Mouse (Mus musculus) retina, postnatal 1 day (tissue): ENCODE results near the gene Gm10320.

Source experiments
- DNase-seq: peaks from one replicate; pipeline ENCODE4 v3.0.0-alpha.2; 2012

Gene Gm10320

DNA sequence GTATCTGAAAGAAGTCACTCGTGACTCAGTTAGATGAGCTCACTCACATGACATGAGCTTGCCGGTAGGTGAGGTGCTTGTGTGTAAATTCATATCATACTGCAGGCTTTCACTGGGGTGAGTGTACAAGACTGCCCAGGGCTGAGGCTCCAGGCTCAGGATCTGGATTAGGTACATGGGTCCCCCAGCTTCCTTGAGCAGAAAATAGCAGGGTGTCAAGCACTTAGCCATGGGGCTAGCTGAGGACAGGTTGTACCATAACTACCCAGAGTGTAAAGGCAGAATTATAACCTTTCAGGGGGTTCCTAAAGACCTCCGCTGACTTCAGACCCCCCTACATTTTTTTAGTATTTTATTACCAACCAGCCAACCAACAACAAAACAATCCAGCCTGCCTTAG is at the start of gene Gm10320:
Gm10320 (minus strand) TSS at position 93 of the 400 bp plus-strand sequence.
- no peak for DNase-seq

DNA sequence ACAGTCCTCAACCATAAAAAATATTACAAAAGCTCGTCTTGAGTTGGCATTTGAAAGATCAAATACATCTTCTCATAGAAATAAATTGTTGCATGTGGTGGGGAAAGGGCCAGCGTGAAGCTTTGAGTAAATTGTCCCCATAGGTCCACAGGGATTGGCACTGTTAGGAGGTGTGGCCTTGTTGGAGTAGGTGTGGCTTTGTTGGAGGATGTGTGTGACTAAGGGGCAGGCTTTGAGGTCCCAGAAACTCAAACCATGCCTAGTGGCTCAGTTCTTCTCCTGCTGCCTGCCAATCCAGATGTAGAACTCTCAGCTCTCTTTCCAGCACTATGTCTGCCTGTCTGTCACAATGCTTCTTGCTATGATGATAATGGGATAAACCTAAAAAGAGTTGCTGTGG is 49.8 kb upstream of the Gm10320 start:
- no peak for DNase-seq

DNA sequence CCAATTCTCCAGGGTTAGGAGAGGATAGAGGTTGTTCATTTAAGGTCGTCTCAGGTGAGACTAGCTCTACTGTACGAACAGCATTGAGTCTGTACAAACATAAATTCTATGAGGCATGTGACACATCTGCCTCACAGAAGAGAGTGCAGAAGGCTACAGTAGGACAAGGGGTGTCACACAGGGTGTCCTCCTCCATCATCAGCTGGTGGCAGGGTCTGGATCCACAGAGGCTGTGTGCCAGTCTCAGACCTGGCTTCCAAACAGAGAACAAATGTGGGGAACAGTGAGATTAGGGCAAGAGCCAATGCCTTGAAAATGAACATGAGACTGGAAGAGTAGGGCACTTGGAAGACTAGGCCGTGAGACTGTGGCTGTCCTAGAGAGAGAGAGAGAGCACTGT is 48.4 kb upstream of the Gm10320 start:
- no peak for DNase-seq

DNA sequence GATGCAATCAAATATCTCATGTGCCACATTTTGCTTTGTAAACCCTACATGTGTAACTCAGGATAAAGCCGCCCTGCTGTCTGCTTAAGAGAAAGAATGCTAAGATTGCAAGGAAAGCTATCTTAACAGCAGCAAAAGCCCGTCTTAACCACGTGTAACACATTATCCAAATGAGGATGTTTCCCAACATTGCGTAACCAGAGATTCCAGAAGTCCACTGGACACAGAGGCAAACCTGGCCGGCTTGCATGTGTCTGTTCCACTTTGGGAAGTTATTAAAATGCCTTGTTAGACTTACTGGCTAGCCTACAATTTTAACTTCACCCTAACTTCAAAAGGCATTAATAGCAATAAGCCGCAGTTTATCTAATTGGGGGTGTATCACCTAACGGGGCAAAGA is 47.5 kb upstream of the Gm10320 start:
- DNase-seq = no peak

DNA sequence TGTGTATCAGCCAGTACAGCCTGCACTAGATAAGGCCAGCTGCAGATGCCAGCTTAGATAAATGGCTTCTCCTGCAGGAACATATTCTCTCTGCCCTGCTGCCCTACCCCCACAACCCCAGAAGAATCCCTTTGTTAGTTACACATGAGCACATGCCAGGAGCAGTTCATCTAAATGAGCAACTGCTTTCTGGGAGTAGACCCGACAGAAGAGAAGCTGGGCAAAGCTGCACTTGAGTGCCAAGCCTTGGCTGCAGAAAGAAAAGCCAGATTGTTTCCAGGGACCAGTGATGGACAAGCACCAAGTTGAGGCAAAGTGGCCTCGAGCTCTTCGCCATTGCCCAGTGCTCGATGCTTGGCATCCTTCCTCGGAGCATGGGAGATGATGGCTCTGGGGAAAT is 46.8 kb upstream of the Gm10320 start:
- DNase-seq = peak; percentile 32

DNA sequence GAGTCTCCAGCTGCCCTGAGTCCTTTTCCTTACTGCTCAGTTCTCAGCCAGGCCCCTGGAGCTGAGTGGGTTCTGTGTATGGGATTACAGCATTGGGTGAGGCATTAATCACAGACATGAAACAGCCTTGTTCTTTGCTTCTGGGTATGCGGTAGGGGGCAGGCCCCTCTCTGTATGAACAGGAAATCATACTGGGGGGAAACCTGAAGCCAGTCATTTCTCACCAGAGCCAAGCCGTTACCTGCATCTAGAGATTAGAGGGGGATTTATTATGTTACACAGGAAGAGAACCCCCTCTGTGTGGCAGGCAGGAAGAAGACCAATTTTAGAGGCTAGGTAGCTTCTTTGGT is 43.1 kb upstream of the Gm10320 start:
- no peak for DNase-seq

DNA sequence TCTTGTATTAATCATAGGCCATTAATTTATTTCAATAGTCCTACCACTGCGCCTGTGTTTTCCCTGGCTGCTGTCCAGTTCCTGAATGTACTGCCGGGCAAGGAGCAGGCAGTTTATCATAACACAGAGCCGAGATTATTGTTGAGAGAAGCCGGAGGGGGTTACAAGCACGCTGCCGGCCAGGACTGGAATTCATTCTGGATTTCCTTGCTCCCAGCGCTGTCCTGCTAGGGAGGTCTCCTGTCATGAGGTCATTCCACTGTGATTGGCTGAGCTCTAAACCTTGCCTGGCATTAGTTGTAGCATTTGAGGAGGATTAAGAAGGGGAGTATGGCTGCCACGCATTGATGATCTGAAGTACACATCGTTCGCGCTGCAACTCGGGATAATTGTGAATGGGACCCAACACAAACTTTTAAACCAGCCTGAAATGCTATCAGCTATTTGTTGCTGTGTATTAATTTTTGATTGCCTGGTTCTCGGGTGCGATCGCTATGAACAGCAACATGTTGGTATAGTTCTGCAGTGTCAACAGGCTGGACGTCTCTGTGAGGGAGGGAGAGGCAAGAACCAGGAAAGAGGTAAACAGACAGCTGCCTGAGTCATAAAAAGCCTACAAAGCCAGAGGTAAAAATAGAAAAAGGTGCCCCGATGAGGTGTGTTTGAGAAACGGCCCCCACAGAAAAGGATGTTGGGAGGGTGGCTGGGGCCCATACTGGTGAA is 42.5 kb upstream of the Gm10320 start:
- peak; percentile 85 for DNase-seq

DNA sequence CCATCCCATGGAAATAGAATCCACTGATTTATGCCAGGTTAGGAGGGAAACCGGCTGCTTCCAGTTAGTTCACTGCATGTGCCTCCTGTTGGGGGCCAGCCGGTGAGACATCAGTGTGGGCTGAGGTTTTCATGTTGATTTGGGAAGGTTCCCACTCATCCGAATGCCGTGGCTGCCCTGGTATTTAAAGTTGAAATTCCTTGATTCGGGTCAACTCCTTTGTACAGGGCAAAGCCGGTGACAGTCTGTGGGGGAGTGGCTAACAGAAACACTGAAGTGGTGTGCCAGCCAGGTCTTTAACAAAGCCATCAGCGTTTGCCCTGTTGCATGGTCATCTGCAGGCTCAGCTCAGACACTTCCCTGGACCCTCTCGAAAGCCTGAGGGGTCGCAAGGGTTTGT is 41.6 kb upstream of the Gm10320 start:
- peak; percentile 61 for DNase-seq

DNA sequence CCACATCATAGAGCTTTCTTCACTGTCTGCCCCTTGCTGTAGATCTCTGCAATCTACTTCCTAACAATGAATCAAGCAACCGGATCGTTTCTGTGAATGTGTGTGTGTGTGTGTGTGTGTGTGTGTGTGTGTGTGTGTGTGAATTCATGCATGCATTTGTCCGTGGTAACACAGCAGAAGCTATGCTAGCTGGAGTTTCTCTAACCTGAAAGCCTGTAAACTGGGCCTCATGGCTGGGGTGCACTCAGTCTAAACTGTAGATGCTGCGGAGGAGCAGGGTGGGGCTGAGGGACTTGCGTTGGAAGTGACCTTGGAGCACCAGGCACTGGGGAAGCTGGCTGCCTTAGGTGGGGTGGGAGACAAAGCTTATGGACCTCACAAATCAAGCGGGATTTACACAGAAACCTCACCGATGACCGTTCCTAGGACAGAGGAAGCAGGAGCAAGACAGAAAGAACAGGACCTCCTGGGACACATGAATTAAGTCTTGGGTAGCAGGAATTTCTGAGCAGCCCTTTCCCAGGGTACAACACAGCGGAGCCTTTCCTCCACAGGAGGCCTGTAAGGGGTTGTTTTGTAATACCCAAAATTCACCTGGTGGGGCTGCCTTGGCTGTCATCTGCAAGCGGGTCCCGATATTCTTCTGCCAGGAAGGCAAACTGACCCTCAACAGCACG is 41.0 kb upstream of the Gm10320 start:
- peak; percentile 44 for DNase-seq

DNA sequence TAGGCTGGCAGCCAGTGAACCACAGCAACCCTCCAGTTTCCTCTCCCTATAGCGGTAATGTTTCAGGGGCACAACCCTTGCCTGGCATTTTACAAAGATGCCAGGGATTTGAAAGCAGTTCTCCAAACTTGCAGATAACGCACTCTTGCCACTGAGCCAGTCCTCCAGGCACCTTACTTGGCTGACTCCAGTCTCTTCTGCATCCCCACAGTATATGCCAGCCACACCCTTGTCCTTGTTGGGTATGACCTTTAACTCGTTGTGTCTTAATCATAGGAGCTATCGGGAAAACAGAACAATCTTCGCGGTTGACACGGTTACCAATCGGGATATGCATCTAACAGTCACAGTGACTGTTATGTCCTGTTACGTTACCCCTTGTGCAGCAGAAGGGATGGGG is 40.2 kb upstream of the Gm10320 start:
- DNase-seq = no peak

DNA sequence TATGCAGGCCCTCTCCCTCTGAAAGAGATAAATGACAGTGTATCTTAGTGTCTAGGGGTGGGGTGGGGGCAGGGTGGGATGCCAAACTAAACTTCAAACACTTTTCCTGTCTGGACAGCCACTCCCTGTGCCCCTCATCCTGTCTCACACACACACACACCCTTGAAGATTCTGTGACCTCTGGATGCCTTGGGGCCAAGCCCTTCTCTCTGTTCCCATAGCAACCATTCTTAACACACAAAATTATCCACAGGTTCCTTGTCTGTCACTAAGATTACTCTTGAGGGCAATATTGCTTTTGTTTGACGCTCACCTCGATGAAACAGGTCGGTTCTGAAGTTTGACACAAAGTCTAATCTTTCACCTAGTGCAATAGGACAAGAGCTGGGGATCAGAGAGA is 39.5 kb upstream of the Gm10320 start:
- DNase-seq = no peak

DNA sequence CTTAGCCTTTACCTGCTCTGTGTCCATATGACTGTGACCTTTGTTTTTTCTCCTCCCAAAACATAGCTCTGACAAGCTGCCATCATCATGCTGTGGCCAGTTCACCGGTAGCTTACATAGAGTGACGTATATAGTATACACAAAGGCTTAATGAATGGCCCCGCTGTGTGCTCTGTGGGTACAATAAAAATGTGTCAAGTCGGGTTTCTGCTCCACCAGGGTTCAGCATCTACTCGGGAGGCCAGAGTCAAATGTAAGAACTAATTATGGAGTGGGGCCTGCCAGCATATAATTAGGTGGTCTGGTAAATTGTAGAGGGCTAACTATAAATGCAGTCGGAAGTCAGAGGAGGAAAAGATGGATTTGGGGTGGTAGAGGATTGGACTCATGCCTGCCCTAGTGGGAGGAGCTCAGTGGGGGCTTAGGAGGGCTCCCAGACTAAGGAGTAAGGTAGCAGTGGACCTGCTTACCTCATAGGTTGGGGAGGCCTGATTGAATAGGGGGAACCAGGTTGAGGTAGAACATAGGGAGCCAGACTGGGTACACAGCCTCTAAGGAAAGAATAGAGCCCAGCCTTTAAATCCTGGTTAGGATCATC is 32.0 kb upstream of the Gm10320 start:
- no peak for DNase-seq

DNA sequence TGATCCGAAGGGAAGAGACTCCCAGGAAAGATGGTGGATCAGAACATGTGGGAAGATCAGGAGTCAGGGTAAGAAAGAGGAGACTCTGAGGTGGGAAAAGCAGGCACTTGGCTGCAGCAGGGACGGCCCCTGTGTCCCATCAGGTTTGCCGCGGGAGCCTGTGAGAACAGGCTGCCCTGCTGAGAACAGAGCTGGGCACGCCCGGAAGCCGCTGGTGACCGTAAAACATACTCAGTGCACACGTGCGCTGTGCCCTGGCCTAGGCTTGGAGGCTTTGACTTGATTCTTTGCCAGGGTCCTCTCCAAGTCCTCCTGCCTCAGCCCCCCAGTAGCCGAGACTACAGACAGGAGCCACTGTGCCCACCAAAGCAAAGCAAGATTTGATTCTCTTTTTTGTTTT is 26.5 kb upstream of the Gm10320 start:
- DNase-seq = no peak

DNA sequence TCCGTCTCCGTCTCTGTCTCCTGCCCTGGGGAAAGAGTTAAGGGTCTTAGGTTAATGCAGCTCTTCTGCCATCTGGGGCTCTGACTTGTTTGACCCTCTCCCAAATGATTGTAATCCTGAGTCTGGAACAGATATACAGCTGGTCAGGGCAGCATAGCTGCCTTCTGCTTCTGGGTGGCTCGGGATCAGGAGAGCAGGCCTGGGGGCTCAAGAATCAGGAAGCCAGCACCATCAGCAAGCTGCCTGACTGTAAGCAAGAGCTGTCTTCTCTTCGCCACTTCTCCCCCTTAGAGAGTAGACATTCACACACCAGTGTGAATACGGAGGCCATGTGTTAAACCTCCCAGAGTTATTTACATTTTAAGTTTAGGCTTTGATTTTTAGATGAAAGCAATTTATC is 25.9 kb upstream of the Gm10320 start:
- DNase-seq = no peak

DNA sequence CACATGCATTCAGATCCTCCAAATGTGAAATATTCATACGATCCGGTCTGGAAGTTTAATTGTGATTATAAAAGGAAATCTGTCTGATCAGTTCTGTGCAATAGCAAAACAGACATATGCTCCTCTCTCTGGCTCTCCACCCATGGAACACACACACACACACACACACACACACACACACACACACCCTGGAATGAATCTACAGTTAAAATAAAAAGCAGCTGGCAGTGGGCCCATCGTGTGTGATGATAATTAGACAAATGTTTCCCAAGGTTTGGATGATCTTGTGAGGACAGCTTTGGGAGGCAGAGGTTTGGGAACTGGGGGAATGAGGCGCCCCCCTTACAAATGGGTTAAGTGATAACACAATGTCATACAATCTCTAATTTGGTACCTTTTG is 25.2 kb upstream of the Gm10320 start:
- no peak for DNase-seq

DNA sequence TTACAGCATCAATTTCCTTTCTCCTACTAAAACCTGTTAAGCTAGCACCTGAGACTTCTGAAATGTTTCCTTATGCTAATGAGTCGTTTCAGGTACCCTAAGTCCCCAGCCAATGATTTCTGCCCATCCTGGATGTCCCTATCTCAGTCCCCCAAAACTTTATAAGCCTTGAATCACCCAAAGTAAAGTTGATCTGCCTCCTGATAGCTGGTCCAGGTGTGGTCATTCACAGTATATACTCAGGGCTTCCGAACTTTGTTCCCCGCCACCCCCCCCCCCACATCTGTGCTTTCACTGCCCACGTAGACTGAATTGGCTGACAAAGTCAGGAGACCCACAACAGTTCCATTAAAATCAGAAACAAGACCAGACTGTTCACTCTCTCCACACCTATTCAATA is 20.3 kb upstream of the Gm10320 start:
- DNase-seq = no peak

DNA sequence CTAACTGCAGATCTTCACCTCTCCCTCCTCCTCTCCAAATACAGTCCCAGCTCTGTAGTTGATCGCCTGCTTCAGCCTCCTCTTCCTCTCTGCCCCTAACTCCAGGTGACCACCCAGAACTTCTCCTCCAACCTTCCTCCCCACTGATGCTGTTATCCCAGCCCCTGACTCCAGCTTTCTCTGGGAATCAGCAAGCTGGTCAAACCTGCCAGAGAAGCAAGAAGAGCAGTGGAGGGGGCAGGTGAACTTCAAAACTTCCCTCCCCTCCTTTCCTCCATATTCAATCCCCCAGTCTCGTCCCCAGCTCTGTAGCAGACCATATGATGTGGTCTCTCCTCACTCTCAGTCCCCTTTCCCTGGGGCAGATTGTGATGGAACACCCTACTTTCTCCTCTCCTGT is 15.9 kb upstream of the Gm10320 start:
- DNase-seq = no peak

DNA sequence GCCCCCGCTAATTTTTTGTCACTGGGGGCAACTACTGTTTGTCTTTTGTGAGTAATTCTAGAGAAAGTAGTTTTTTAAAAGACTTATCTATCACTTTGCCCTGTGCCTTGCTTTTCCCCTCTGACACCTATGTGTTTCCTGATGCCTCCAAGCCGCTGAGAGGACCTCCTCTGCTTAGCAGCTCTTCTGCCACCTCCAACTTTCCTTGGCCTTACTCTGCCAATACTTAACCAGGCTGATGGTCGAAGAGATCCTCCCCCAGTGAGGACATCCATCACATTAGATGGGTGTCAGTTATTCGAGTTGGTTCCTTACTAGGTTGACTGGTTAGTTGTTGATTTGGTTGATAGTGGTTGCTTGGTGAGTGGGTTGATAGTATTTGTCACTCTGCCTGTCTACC is 14.7 kb upstream of the Gm10320 start:
- no peak for DNase-seq

DNA sequence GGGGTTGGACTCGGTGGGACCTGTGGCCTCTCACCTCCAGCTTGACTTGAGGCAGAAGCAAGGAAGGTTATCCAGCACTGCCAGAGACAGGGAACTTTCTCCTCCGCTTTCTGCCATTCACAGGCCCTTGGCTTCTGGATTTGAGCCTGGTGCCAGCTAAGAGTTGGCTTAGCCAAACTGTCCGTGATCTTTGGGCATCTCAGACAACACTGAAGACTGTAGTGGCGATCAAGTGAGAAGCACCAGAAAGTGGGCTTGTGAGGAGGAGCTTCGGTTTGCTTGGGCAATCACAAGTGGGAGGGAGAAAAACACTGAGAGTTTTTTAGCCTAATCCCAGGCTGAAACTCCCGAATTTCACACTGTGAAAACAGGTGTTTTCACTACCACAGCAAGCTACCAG is 14.2 kb upstream of the Gm10320 start:
- DNase-seq = no peak

DNA sequence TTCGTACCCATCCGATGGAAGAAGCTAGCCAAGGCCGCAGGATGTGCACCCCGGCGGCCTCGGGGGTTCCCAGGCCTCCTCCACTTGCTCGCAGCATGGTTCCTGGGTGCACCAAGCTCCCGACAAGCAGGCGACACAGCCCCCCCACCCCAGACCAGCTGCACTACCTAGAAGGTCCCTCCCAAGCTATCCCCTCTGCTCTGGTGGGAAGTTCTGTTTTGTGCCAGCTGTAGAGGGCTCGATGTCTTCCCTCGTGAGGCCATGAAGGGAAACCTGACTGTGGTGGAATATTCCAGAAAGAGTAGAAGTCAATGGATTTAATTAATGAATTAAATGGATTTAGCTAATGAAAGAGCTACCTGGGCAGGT is 13.7 kb upstream of the Gm10320 start:
- no peak for DNase-seq

DNA sequence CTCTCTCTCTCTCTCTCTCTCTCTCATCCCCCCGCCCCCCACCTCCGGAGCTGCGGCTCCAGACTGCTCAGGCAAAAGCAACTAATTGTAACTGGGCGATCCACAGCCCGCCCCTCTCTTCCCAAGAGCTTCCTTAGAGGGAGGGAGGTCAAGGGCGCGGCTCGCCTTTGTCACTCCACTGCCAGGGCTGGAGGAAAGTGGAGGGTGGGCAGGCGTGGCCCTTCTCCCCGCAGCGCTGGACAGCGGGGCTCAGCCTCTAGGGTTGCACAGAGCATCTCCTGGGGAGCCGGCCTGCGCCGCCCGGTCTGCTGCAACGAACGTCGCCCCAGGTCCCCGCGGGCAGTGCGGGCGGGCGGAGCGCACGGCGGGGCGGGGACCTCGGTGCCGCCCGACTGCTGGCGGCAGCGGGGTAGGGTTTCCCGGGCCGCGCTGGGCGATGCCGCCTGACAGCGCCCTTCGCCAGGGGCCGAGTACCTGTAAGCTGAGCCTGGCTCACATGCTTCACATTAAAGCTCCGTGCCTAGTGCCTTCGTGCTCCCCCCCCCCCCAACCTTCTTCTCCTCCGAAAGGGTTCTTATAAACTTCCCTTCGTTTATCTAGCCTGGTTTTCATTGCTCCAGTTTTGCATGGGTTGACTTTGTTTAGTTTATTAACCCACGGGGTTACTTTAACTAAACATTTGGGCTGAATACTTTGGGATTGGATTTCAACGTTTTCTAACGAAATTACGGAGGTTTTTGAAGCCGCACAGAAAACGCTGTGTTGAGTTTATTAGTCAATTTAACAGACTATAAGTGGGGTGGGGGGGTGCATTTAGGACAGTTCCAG is 13.1 kb upstream of the Gm10320 start:
- peak; percentile 74 for DNase-seq

DNA sequence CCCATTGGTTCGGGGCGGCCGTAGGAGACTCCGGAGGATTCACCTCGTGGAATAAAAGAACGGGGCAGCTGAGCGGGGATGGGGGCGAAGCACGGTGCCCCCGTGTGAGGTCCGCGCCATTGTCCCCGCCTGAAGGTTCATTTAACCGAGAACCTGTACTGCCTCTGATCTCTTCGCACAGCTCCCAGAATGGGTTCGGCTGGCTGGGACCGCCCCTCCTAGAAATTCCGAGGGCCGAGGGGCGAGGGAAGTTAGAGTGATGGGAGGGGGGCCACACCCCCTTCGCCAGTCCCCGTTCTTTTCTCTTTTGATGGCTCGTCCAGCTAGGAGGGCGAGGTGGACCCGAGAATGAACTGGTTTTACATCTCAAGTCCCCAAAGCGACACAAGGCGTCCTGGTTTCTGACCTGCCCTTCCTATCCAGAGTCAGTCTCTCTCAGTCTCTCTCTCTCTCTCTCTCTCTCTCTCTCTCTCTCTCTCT is 12.4 kb upstream of the Gm10320 start:
- peak; percentile 64 for DNase-seq

DNA sequence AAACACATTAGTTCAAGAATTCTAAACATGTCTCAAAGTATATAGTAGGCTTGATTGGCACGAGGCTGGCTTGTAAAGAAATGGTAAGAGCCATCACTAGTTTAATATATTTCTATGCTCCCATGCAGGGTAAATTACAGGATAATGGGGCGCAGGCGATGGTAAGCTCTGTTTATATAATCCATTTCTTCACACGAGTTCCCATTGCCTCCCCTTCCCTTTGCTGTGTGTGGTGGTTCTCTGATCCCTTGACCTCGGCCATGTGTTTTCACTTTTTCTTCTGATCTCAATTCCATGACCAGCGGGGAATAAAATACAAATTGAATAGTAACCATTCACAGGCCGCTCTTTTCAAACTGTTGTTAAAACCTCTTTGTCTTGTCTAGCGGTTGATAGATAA is 11.8 kb upstream of the Gm10320 start:
- DNase-seq = no peak
